Comparison of ENCODE assay signal across 18 mouse cellular contexts in genomic region chr8:30551051-30551450, GRCm38 (mm10).
"Had no signal": no experiment of that assay in that cellular context is flagged by ENCODE, and none has a peak within 500 bp of the region (broad histone marks: within the 10 kb centered on the region; RNA-seq: fewer than 3 reads in every experiment).

No protein-coding gene starts in this region.

- H3K36me3 ChIP-seq: midbrain, embryonic 10.5 days; midbrain, embryonic 12.5 days; midbrain, embryonic 15.5 days; neural tube, embryonic 13.5 days; neural tube, embryonic 15.5 days had no signal

- H3K27me3 ChIP-seq: midbrain, embryonic 12.5 days; midbrain, embryonic 15.5 days; neural tube, embryonic 13.5 days; neural tube, embryonic 15.5 days had no signal

- H3K27ac ChIP-seq: midbrain, embryonic 10.5 days; midbrain, embryonic 12.5 days; midbrain, embryonic 15.5 days; neural tube, embryonic 13.5 days; neural tube, embryonic 15.5 days had no signal

- DNase-seq: lung, adult 18-20 months; lung, embryonic 14.5 days; lung, postnatal 10 days; lung, postnatal 4 days; retina, postnatal 1 day; right cerebral cortex, adult 18-20 months; right cerebral cortex, postnatal 25 days; right cerebral cortex, postnatal 4 days; spleen, adult 18-20 months; thymus, adult 18-20 months; thymus, postnatal 14 days; thymus, postnatal 36 days had no signal

- H3K4me2 ChIP-seq: lung, embryonic 14.5 days; midbrain, embryonic 12.5 days; midbrain, embryonic 15.5 days; neural tube, embryonic 13.5 days; neural tube, embryonic 15.5 days had no signal

- ATAC-seq: midbrain, embryonic 15.5 days had no signal

- H3K4me3 ChIP-seq: midbrain, embryonic 10.5 days; midbrain, embryonic 12.5 days; midbrain, embryonic 15.5 days; myocyte; neural tube, embryonic 13.5 days; neural tube, embryonic 15.5 days had no signal

- H3K9ac ChIP-seq: lung, embryonic 14.5 days; midbrain, embryonic 12.5 days; midbrain, embryonic 15.5 days; neural tube, embryonic 13.5 days; neural tube, embryonic 15.5 days had no signal

- H3K9me3 ChIP-seq: midbrain, embryonic 10.5 days; midbrain, embryonic 12.5 days; midbrain, embryonic 15.5 days; neural tube, embryonic 13.5 days; neural tube, embryonic 15.5 days had no signal
